Mouse (Mus musculus) adrenal gland, adult (tissue): ENCODE data around the gene Osmr.
"Not testable (repeated sequence)": the region's sequence is repeated elsewhere in the genome, so short reads cannot be mapped to it uniquely, and the experiment has no call there.

Experiments used
- DNase-seq, 2 experiments: peaks; one replicate each; pipeline ENCODE4 v3.0.0; 2022 to 2023; ENCODE audit warnings: low spot score in 1 of 2; ENCODE audit not compliant: inconsistent age in 2 of 2

Osmr gene

GRCm38 (mm10) chr15:6862125-6862524 is 12.6 kb downstream of the Osmr start:
- no peak for DNase-seq

GRCm38 (mm10) chr15:6861617-6862016 is 13.2 kb downstream of the Osmr start:
- no peak for DNase-seq

GRCm38 (mm10) chr15:6859781-6860180 is 15.0 kb downstream of the Osmr start:
- no peak for DNase-seq

- DNase-seq = no peak
Measured at GRCm38 (mm10) chr15:6858871-6859270, 15.9 kb downstream of the Osmr start.

- no peak for DNase-seq
Measured at GRCm38 (mm10) chr15:6857270-6857905, 17.4 kb downstream of the Osmr start.

- DNase-seq = peak; percentile 51 to 77
Measured at GRCm38 (mm10) chr15:6849851-6850250, 24.9 kb downstream of the Osmr start.

- peak in 1 of 2 experiments; percentile 69 for DNase-seq
Measured at GRCm38 (mm10) chr15:6840199-6840598, 34.6 kb downstream of the Osmr start.

- DNase-seq = no peak
Measured at GRCm38 (mm10) chr15:6815807-6816206, 59.0 kb downstream of the Osmr start.

GRCm38 (mm10) chr15:6801212-6801611 is 73.6 kb downstream of the Osmr start:
- DNase-seq = not testable (repeated sequence)

GRCm38 (mm10) chr15:6792846-6793245 is 81.9 kb downstream of the Osmr start:
- DNase-seq = no peak

- no peak for DNase-seq
Measured at GRCm38 (mm10) chr15:6791648-6792047, 83.1 kb downstream of the Osmr start.

GRCm38 (mm10) chr15:6790011-6790410 is 84.8 kb downstream of the Osmr start:
- no peak for DNase-seq

- no peak for DNase-seq
Measured at GRCm38 (mm10) chr15:6787236-6787635, 87.5 kb downstream of the Osmr start.

- no peak for DNase-seq
Measured at GRCm38 (mm10) chr15:6786212-6786611, 88.6 kb downstream of the Osmr start.

- DNase-seq = no peak
Measured at GRCm38 (mm10) chr15:6772265-6772664, 102.5 kb downstream of the Osmr start.
